Mouse (Mus musculus) G1E (cell line): ENCODE data around the gene Clrn1.

Experiments used
- CTCF ChIP-seq: IDR thresholded peaks from 2 replicates; pipeline ENCODE4 v1.5.1; 2012; ENCODE audit warnings: low read depth, low read length, inconsistent platforms, mixed read lengths
- GATA1 ChIP-seq: IDR thresholded peaks from 2 replicates; pipeline ENCODE4 v1.6.1; 2012; ENCODE audit warnings: borderline replicate concordance, low read length, inconsistent platforms, mixed read lengths
- GATA2 ChIP-seq: IDR thresholded peaks from 2 replicates; pipeline ENCODE4 v1.6.1; 2012; ENCODE audit warnings: low read depth, low read length, inconsistent platforms, borderline replicate concordance
- POLR2AphosphoS5 ChIP-seq: IDR thresholded peaks from 2 replicates; pipeline ENCODE4 v1.6.1; 2012; ENCODE audit warnings: low read depth, low read length, inconsistent platforms; ENCODE audit not compliant: insufficient replicate concordance

DNA sequence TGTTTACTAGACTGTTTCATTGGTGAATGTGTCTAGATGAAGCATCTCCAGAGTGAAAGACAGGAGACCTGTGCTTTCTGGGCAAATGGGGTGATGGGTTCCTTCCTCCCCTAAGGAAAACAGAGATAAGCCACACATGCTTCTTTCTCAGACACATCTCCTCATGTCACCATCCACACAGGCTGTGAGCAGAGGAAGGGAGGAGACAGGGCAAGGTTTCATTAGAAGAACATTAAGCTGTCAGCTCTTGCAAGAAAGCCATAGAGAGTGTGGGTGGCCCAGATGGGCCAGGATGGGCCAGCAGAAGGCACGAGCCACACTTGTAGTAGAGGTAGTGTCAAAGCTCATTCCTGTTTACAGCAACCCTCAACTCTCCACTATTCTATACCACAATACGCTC, 5.0 kb downstream of the Clrn1 start:
- TF ChIP-seq CTCF (no peak), GATA2 (no peak), GATA1 (no peak), POLR2AphosphoS5 (no peak)
